Mouse (Mus musculus): ENCODE data around the gene Ccnb1ip1. TPM values are rescaled to one million over a fixed set of nuclear protein-coding genes. Genes with fewer than 3 reads are reported as not detected.

Gene Ccnb1ip1
- total and polyA plus RNA-seq, 3 experiments = not detected

GRCm38 (mm10) chr14:50784391-50785250 lies 22.9 kb downstream of the Ccnb1ip1 start:
- DNase-seq = no peak

- no peak for DNase-seq
Measured at GRCm38 (mm10) chr14:50782166-50782565, 25.4 kb downstream of the Ccnb1ip1 start.

- DNase-seq = no peak
Measured at GRCm38 (mm10) chr14:50771342-50771741, 36.2 kb downstream of the Ccnb1ip1 start.

DNA sequence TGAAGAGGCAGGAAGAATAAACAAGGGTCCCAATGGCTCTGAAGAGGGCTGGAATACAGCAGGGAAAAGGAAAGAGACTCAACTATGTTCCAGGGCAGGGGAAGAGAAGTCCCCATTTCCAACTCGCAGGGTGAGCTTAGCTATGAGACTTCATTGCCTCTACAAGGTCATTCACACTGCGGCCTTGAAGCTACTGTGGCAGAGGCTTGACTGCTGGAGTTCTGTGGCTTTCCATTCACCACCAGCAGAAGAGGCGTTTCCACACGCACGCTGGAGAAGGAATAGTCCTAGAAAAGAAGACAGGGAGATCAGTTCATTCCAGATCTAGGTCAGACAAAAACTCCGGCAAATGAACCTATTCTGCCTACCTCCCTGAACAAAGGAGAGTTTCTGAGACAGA lies 41.8 kb downstream of the Ccnb1ip1 start:
- DNase-seq = peak; percentile 61

- no peak for DNase-seq
Measured at GRCm38 (mm10) chr14:50758416-50759085, 49.0 kb downstream of the Ccnb1ip1 start.

GRCm38 (mm10) chr14:50744994-50745393 lies 62.5 kb downstream of the Ccnb1ip1 start, which contains the start of gene Olfr749:
Gene Olfr749, minus strand, starts transcription at chr14:50745094.
- DNase-seq = no peak

GRCm38 (mm10) chr14:50741584-50741983 lies 65.9 kb downstream of the Ccnb1ip1 start:
- no peak for DNase-seq

- DNase-seq = no peak
Measured at GRCm38 (mm10) chr14:50740334-50740733, 67.2 kb downstream of the Ccnb1ip1 start.

Other genes starting within 250 kb of the Ccnb1ip1 start
- gene Olfr744, start 192.9 kb downstream of the Ccnb1ip1 start, total RNA-seq (2021) = not detected
- not detected in 2 replicates for gene Olfr744, start 192.9 kb downstream of the Ccnb1ip1 start, polyA plus RNA-seq (2012; rRNA removed)
- gene Olfr745, start 168.3 kb downstream of the Ccnb1ip1 start, total RNA-seq (2021) = not detected
- gene Olfr745, start 168.3 kb downstream of the Ccnb1ip1 start, polyA plus RNA-seq (2012; rRNA removed) = not detected in 2 replicates
- gene Olfr746, start 160.6 kb downstream of the Ccnb1ip1 start, total RNA-seq (2021) = not detected
- not detected in 2 replicates for gene Olfr746, start 160.6 kb downstream of the Ccnb1ip1 start, polyA plus RNA-seq (2012; rRNA removed)
- gene Olfr747, start 114.5 kb downstream of the Ccnb1ip1 start, total RNA-seq (2021) = not detected
- not detected in 2 replicates for gene Olfr747, start 114.5 kb downstream of the Ccnb1ip1 start, polyA plus RNA-seq (2012; rRNA removed)
- gene Olfr748, start 100.4 kb downstream of the Ccnb1ip1 start, total RNA-seq (2021) = not detected
- gene Olfr748, start 100.4 kb downstream of the Ccnb1ip1 start, polyA plus RNA-seq (2012; rRNA removed) = not detected in 2 replicates
- not detected for gene Olfr749, start 62.6 kb downstream of the Ccnb1ip1 start, total RNA-seq (2021)
- gene Olfr749, start 62.6 kb downstream of the Ccnb1ip1 start, polyA plus RNA-seq (2012; rRNA removed) = not detected in 2 replicates
- 10 to 100 TPM; 29.6 to 45.5 TPM for gene Ttc5, start 22.2 kb downstream of the Ccnb1ip1 start, total RNA-seq (2021)
- gene Ttc5, start 22.2 kb downstream of the Ccnb1ip1 start, polyA plus RNA-seq (2012; rRNA removed) = 14.1 and 15.5 TPM in 2 replicates
- gene Parp2, start 109 bp upstream of the Ccnb1ip1 start, total RNA-seq (2021) = 10 to 100 TPM; 22.3 to 26.0 TPM
- gene Parp2, start 109 bp upstream of the Ccnb1ip1 start, polyA plus RNA-seq (2012; rRNA removed) = 3.5 and 4.0 TPM in 2 replicates
- gene Tep1, start 62.8 kb upstream of the Ccnb1ip1 start, total RNA-seq (2021) = 10 to 100 TPM; 15.5 to 17.5 TPM
- gene Tep1, start 62.8 kb upstream of the Ccnb1ip1 start, polyA plus RNA-seq (2012; rRNA removed) = 16.0 and 18.9 TPM in 2 replicates
- 1 to 10 TPM in 1 of 2 experiments, under 1 TPM in 1; 0.46 to 1.0 TPM for gene Klhl33, start 89.8 kb upstream of the Ccnb1ip1 start, total RNA-seq (2021)
- gene Klhl33, start 89.8 kb upstream of the Ccnb1ip1 start, polyA plus RNA-seq (2012; rRNA removed) = 0.45 and 1.0 TPM in 2 replicates
- 10 to 100 TPM; 37.7 to 45.0 TPM for gene Osgep, start 117.2 kb upstream of the Ccnb1ip1 start, total RNA-seq (2021)
- gene Osgep, start 117.2 kb upstream of the Ccnb1ip1 start, polyA plus RNA-seq (2012; rRNA removed) = 149 and 171 TPM in 2 replicates
- gene Apex1, start 117.2 kb upstream of the Ccnb1ip1 start, total RNA-seq (2021) = 10 to 100 TPM; 54.7 to 80.9 TPM
- 20.9 and 27.1 TPM in 2 replicates for gene Apex1, start 117.2 kb upstream of the Ccnb1ip1 start, polyA plus RNA-seq (2012; rRNA removed)
- gene Pip4p1, start 123.1 kb upstream of the Ccnb1ip1 start, total RNA-seq (2021) = 10 to 100 TPM; 56.7 to 69.6 TPM
- 120 and 125 TPM in 2 replicates for gene Pip4p1, start 123.1 kb upstream of the Ccnb1ip1 start, polyA plus RNA-seq (2012; rRNA removed)
- gene Pnp, start 123.3 kb upstream of the Ccnb1ip1 start, total RNA-seq (2021) = 10 to 100 TPM; 31.2 to 46.1 TPM
- 10.1 and 12.3 TPM in 2 replicates for gene Pnp, start 123.3 kb upstream of the Ccnb1ip1 start, polyA plus RNA-seq (2012; rRNA removed)
- gene Gm49342, start 136.8 kb upstream of the Ccnb1ip1 start, total RNA-seq (2021) = 10 to 100 TPM; 45.4 to 64.1 TPM
- 2.9 and 4.5 TPM in 2 replicates for gene Gm49342, start 136.8 kb upstream of the Ccnb1ip1 start, polyA plus RNA-seq (2012; rRNA removed)
- 1 to 10 TPM; 1.5 to 2.5 TPM for gene Pnp2, start 148.3 kb upstream of the Ccnb1ip1 start, total RNA-seq (2021)
- gene Pnp2, start 148.3 kb upstream of the Ccnb1ip1 start, polyA plus RNA-seq (2012; rRNA removed) = 0.37 and 0.49 TPM in 2 replicates
- under 1 TPM; 0.24 to 0.26 TPM for gene Rnase10, start 200.0 kb upstream of the Ccnb1ip1 start, total RNA-seq (2021)
- not detected in 2 replicates for gene Rnase10, start 200.0 kb upstream of the Ccnb1ip1 start, polyA plus RNA-seq (2012; rRNA removed)
- gene Rnase9, start 234.1 kb upstream of the Ccnb1ip1 start, total RNA-seq (2021) = not detected
- gene Rnase9, start 234.1 kb upstream of the Ccnb1ip1 start, polyA plus RNA-seq (2012; rRNA removed) = not detected in 2 replicates
- not detected for gene Rnase11, start 242.4 kb upstream of the Ccnb1ip1 start, total RNA-seq (2021)
- not detected in 2 replicates for gene Rnase11, start 242.4 kb upstream of the Ccnb1ip1 start, polyA plus RNA-seq (2012; rRNA removed)
- not detected for gene Rnase12, start 249.9 kb upstream of the Ccnb1ip1 start, total RNA-seq (2021)
- gene Rnase12, start 249.9 kb upstream of the Ccnb1ip1 start, polyA plus RNA-seq (2012; rRNA removed) = not detected in 2 replicates